Mouse (Mus musculus): ENCODE measurements around the gene Dda1. TPM values are rescaled to one million over a fixed set of nuclear protein-coding genes. Genes with fewer than 3 reads are reported as not detected.
"Not testable (repeated sequence)": the region's sequence is repeated elsewhere in the genome, so short reads cannot be mapped to it uniquely, and the experiment has no call there.

The Dda1 gene
- polyA plus RNA-seq, 1 experiment from 2014 or later, result 38.3 TPM

GRCm38 (mm10) chr8:71513018-71513754, 44.2 kb downstream of the Dda1 start:
- Histone ChIP-seq H3K27ac (replicated peaks) (no peak overlapping the region), H3K9ac (no peak overlapping the region), H3K4me2 (no peak overlapping the region), H3K36me3 (replicated peaks) (no peaks in the 10 kb centered on the region), H3K4me3 (replicated peaks) (no peak overlapping the region), H3K4me1 (replicated peaks) (peaks cover 19% of the 10 kb centered on the region), H3K27me3 (peaks cover 20% of the 10 kb centered on the region), H3K9me3 (replicated peaks) (no peaks in the 10 kb centered on the region)
- WGBS (ENCODE audit: insufficient replicate concordance), result 32% methylated on average over 15 of the region's 15 CpGs
- no peak for ATAC-seq (ENCODE audit: insufficient read depth)

GRCm38 (mm10) chr8:71515043-71515442, 46.0 kb downstream of the Dda1 start:
- H3K27me3 ChIP-seq, result peaks cover 6% of the 10 kb centered on the region; the same call in 1 of the 2 replicates
- H3K27ac ChIP-seq (replicated peaks), result no peak overlapping the region
- WGBS (ENCODE audit: insufficient replicate concordance), result 50% methylated on average over 5 of the region's 5 CpGs
- H3K4me2 ChIP-seq, result no peak overlapping the region
- no peaks in the 10 kb centered on the region for H3K36me3 ChIP-seq (replicated peaks)
- H3K9me3 ChIP-seq (replicated peaks), result no peaks in the 10 kb centered on the region
- no peak overlapping the region for H3K4me3 ChIP-seq (replicated peaks)
- H3K4me1 ChIP-seq (replicated peaks), result peaks cover 18% of the 10 kb centered on the region
- no peak for ATAC-seq (ENCODE audit: insufficient read depth)
- H3K9ac ChIP-seq, result no peak overlapping the region

GRCm38 (mm10) chr8:71516786-71517185, 47.8 kb downstream of the Dda1 start:
- no peaks in the 10 kb centered on the region for H3K36me3 ChIP-seq (replicated peaks)
- ATAC-seq (ENCODE audit: insufficient read depth), result no peak
- H3K27me3 ChIP-seq, result peaks cover 11% of the 10 kb centered on the region
- H3K9ac ChIP-seq, result no peak overlapping the region
- H3K9me3 ChIP-seq (replicated peaks), result no peaks in the 10 kb centered on the region
- H3K4me2 ChIP-seq, result no peak overlapping the region
- H3K4me3 ChIP-seq (replicated peaks), result no peak overlapping the region
- no peak overlapping the region for H3K27ac ChIP-seq (replicated peaks)
- WGBS (ENCODE audit: insufficient replicate concordance), result 34% methylated on average over 6 of the region's 6 CpGs
- H3K4me1 ChIP-seq (replicated peaks), result peaks cover 14% of the 10 kb centered on the region

- H3K4me1 ChIP-seq (replicated peaks); H3K9me3 ChIP-seq (replicated peaks); H3K9ac ChIP-seq; H3K4me2 ChIP-seq; H3K4me3 ChIP-seq (replicated peaks); ATAC-seq (ENCODE audit: insufficient read depth); H3K27ac ChIP-seq (replicated peaks); H3K36me3 ChIP-seq (replicated peaks): not testable (repeated sequence)
- H3K27me3 ChIP-seq, result peaks cover 14% of the 10 kb centered on the region
- WGBS (ENCODE audit: insufficient replicate concordance), result 20% methylated on average over 10 of the region's 10 CpGs
Observed at GRCm38 (mm10) chr8:71519037-71519825, 50.2 kb downstream of the Dda1 start.

- whole genome bisulfite sequencing (ENCODE audit: insufficient replicate concordance), result 7% methylated on average over 17 of the region's 17 CpGs
- Histone ChIP-seq H3K36me3 (replicated peaks) (no peaks in the 10 kb centered on the region), H3K4me3 (replicated peaks) (no peak overlapping the region), H3K27me3 (peaks cover 34% of the 10 kb centered on the region), H3K9me3 (replicated peaks) (no peaks in the 10 kb centered on the region), H3K4me1 (replicated peaks) (peaks cover 5% of the 10 kb centered on the region; the same call in 1 of the 2 replicates), H3K27ac (replicated peaks) (no peak overlapping the region), H3K4me2 (no peak overlapping the region), H3K9ac (no peak overlapping the region)
- peak; percentile 60 for ATAC-seq (ENCODE audit: insufficient read depth)
Observed at GRCm38 (mm10) chr8:71521634-71522033, 52.6 kb downstream of the Dda1 start.

- no peaks in the 10 kb centered on the region for H3K9me3 ChIP-seq (replicated peaks)
- ATAC-seq (ENCODE audit: insufficient read depth), result no peak
- WGBS (ENCODE audit: insufficient replicate concordance), result 39% methylated on average over 46 of the region's 46 CpGs
- H3K4me2 ChIP-seq, result no peak within 1 kb of the TSS
- H3K4me3 ChIP-seq (replicated peaks), result no peak within 1 kb of the TSS
- H3K27ac ChIP-seq (replicated peaks), result peak within 1 kb of the TSS; percentile 33; the same call in 1 of the 2 replicates
- peaks cover 12% of the 10 kb centered on the region; the same call in 1 of the 2 replicates for H3K4me1 ChIP-seq (replicated peaks)
- H3K9ac ChIP-seq, result no peak within 1 kb of the TSS
- H3K36me3 ChIP-seq (replicated peaks), result no peaks in the 10 kb centered on the region
- peaks cover 35% of the 10 kb centered on the region for H3K27me3 ChIP-seq
Observed at GRCm38 (mm10) chr8:71525226-71526050, 56.4 kb downstream of the Dda1 start, which contains the start of gene Ccdc194. Ccdc194 (minus strand) TSS chr8:71525711.

Other genes with a start within 250 kb of the Dda1 start
- gene Myo9b, start 196.5 kb upstream of the Dda1 start, polyA plus RNA-seq (2015; fragmentation: Nextera tagmentation; extraction: Ambion mirVana), result 7.3 and 8.6 TPM in 2 replicates
- 44.8 and 47.5 TPM in 2 replicates for gene Haus8, start 196.3 kb upstream of the Dda1 start, polyA plus RNA-seq (2015; fragmentation: Nextera tagmentation; extraction: Ambion mirVana)
- gene Use1, start 102.4 kb upstream of the Dda1 start, polyA plus RNA-seq (2015; fragmentation: Nextera tagmentation; extraction: Ambion mirVana), result 38.7 and 41.1 TPM in 2 replicates
- gene Ocel1, start 97.9 kb upstream of the Dda1 start, polyA plus RNA-seq (2015; fragmentation: Nextera tagmentation; extraction: Ambion mirVana), result 4.6 and 5.2 TPM in 2 replicates
- gene Nr2f6, start 87.2 kb upstream of the Dda1 start, polyA plus RNA-seq (2015; fragmentation: Nextera tagmentation; extraction: Ambion mirVana), result 24.1 and 27.0 TPM in 2 replicates
- gene Ushbp1, start 73.4 kb upstream of the Dda1 start, polyA plus RNA-seq (2015; fragmentation: Nextera tagmentation; extraction: Ambion mirVana), result 3.3 and 5.2 TPM in 2 replicates
- gene Babam1, start 72.3 kb upstream of the Dda1 start, polyA plus RNA-seq (2015; fragmentation: Nextera tagmentation; extraction: Ambion mirVana), result 56.0 and 58.5 TPM in 2 replicates
- gene Ankle1, start 63.2 kb upstream of the Dda1 start, polyA plus RNA-seq (2015; fragmentation: Nextera tagmentation; extraction: Ambion mirVana), result 42.0 and 54.0 TPM in 2 replicates
- 9.1 and 9.2 TPM in 2 replicates for gene Abhd8, start 5.5 kb upstream of the Dda1 start, polyA plus RNA-seq (2015; fragmentation: Nextera tagmentation; extraction: Ambion mirVana)
- 81.2 and 96.6 TPM in 2 replicates for gene Mrpl34, start 4.2 kb upstream of the Dda1 start, polyA plus RNA-seq (2015; fragmentation: Nextera tagmentation; extraction: Ambion mirVana)
- gene Ano8, start 16.8 kb downstream of the Dda1 start, polyA plus RNA-seq (2015; fragmentation: Nextera tagmentation; extraction: Ambion mirVana), result 0.15 and 0.20 TPM in 2 replicates
- gene Gtpbp3, start 18.9 kb downstream of the Dda1 start, polyA plus RNA-seq (2015; fragmentation: Nextera tagmentation; extraction: Ambion mirVana), result 4.2 and 5.1 TPM in 2 replicates
- 22.4 and 23.9 TPM in 2 replicates for gene Plvap, start 42.6 kb downstream of the Dda1 start, polyA plus RNA-seq (2015; fragmentation: Nextera tagmentation; extraction: Ambion mirVana)
- gene Ccdc194, start 56.5 kb downstream of the Dda1 start, polyA plus RNA-seq (2015; fragmentation: Nextera tagmentation; extraction: Ambion mirVana), result 0.06 and 0.14 TPM in 2 replicates
- gene Bst2, start 68.3 kb downstream of the Dda1 start, polyA plus RNA-seq (2015; fragmentation: Nextera tagmentation; extraction: Ambion mirVana), result 35.3 and 37.3 TPM in 2 replicates
- gene Mvb12a, start 73.7 kb downstream of the Dda1 start, polyA plus RNA-seq (2015; fragmentation: Nextera tagmentation; extraction: Ambion mirVana), result 31.6 and 35.2 TPM in 2 replicates
- 0.50 and 0.94 TPM in 2 replicates for gene Tmem221, start 89.7 kb downstream of the Dda1 start, polyA plus RNA-seq (2015; fragmentation: Nextera tagmentation; extraction: Ambion mirVana)
- gene Nxnl1, start 97.4 kb downstream of the Dda1 start, polyA plus RNA-seq (2015; fragmentation: Nextera tagmentation; extraction: Ambion mirVana), result 0.09 TPM in 1 of 2 replicates, not detected in the other
- 2.3 and 3.0 TPM in 2 replicates for gene Slc27a1, start 99.7 kb downstream of the Dda1 start, polyA plus RNA-seq (2015; fragmentation: Nextera tagmentation; extraction: Ambion mirVana)
- gene Pgls, start 123.0 kb downstream of the Dda1 start, polyA plus RNA-seq (2015; fragmentation: Nextera tagmentation; extraction: Ambion mirVana), result 90.7 and 92.8 TPM in 2 replicates
- gene Fam129c, start 128.4 kb downstream of the Dda1 start, polyA plus RNA-seq (2015; fragmentation: Nextera tagmentation; extraction: Ambion mirVana), result 0.99 and 1.4 TPM in 2 replicates
- 23.0 and 25.6 TPM in 2 replicates for gene Colgalt1, start 141.8 kb downstream of the Dda1 start, polyA plus RNA-seq (2015; fragmentation: Nextera tagmentation; extraction: Ambion mirVana)
- gene Unc13a, start 202.6 kb downstream of the Dda1 start, polyA plus RNA-seq (2015; fragmentation: Nextera tagmentation; extraction: Ambion mirVana), result 0.16 and 0.20 TPM in 2 replicates
- 6.4 and 6.9 TPM in 2 replicates for gene Jak3, start 207.1 kb downstream of the Dda1 start, polyA plus RNA-seq (2015; fragmentation: Nextera tagmentation; extraction: Ambion mirVana)
- gene Insl3, start 220.0 kb downstream of the Dda1 start, polyA plus RNA-seq (2015; fragmentation: Nextera tagmentation; extraction: Ambion mirVana), result 2.2 and 3.0 TPM in 2 replicates
- gene B3gnt3, start 232.6 kb downstream of the Dda1 start, polyA plus RNA-seq (2015; fragmentation: Nextera tagmentation; extraction: Ambion mirVana), result 4.1 and 5.2 TPM in 2 replicates

Data from liver, embryonic 15.5 days (tissue).